Mouse (Mus musculus) cerebral cortex, adult 2 months (tissue): Measurements from ENCODE around the gene Ptk6.

ENCODE experiments used
- WGBS: fragments of 180-500 bp; shearing (Covaris S2); methylation state at CpG from one replicate; pipeline ENCODE4 v1.1.7; 2018; 5-methylcytosine and 5-hydroxymethylcytosine counted together

Ptk6 gene

GRCm38 (mm10) chr2:181166469-181166868, 36.1 kb downstream of the Ptk6 start:
- WGBS: 89% methylated on average over 5 of the region's 5 CpGs

- WGBS: 24% methylated on average over 4 of the region's 4 CpGs
Measured at GRCm38 (mm10) chr2:181160821-181161220, 41.8 kb downstream of the Ptk6 start.

- WGBS: 7% methylated on average over 2 of the region's 2 CpGs
Measured at GRCm38 (mm10) chr2:181159771-181160170, 42.8 kb downstream of the Ptk6 start.

GRCm38 (mm10) chr2:181159091-181159514, 43.5 kb downstream of the Ptk6 start:
- 18% methylated on average over 7 of the region's 7 CpGs for WGBS

- WGBS: 69% methylated on average over 2 of the region's 2 CpGs
Measured at GRCm38 (mm10) chr2:181158471-181158870, 44.1 kb downstream of the Ptk6 start.

- WGBS: 49% methylated on average over 6 of the region's 6 CpGs
Measured at GRCm38 (mm10) chr2:181157716-181158302, 44.8 kb downstream of the Ptk6 start.

- 65% methylated on average over 4 of the region's 4 CpGs for WGBS
Measured at GRCm38 (mm10) chr2:181157180-181157579, 45.4 kb downstream of the Ptk6 start.

- WGBS: 3% methylated on average over 55 of the region's 55 CpGs
Measured at GRCm38 (mm10) chr2:181156248-181157121, 46.1 kb downstream of the Ptk6 start, which contains the start of gene Eef1a2. Eef1a2 (minus strand) TSS chr2:181157014.

GRCm38 (mm10) chr2:181155801-181156200, 46.8 kb downstream of the Ptk6 start:
- 15% methylated on average over 4 of the region's 4 CpGs for WGBS

GRCm38 (mm10) chr2:181154831-181155415, 47.7 kb downstream of the Ptk6 start:
- 50% methylated on average over 8 of the region's 8 CpGs for WGBS

GRCm38 (mm10) chr2:181154361-181154760, 48.2 kb downstream of the Ptk6 start:
- 46% methylated on average over 3 of the region's 3 CpGs for WGBS

GRCm38 (mm10) chr2:181153837-181154236, 48.8 kb downstream of the Ptk6 start:
- WGBS: 15% methylated on average over 1 of the region's 1 CpGs

- 52% methylated on average over 1 of the region's 1 CpGs for WGBS
Measured at GRCm38 (mm10) chr2:181153131-181153530, 49.5 kb downstream of the Ptk6 start.

- WGBS: 52% methylated on average over 17 of the region's 17 CpGs
Measured at GRCm38 (mm10) chr2:181152701-181153100, 49.9 kb downstream of the Ptk6 start.

GRCm38 (mm10) chr2:181150281-181150680, 52.3 kb downstream of the Ptk6 start:
- 45% methylated on average over 6 of the region's 6 CpGs for WGBS

- WGBS: 13% methylated on average over 31 of the region's 31 CpGs
Measured at GRCm38 (mm10) chr2:181148318-181148955, 54.2 kb downstream of the Ptk6 start.

- 4% methylated on average over 51 of the region's 61 CpGs for whole genome bisulfite sequencing
Measured at GRCm38 (mm10) chr2:181147546-181148317, 54.9 kb downstream of the Ptk6 start.

- WGBS: 37% methylated on average over 4 of the region's 4 CpGs
Measured at GRCm38 (mm10) chr2:181146976-181147545, 55.5 kb downstream of the Ptk6 start.

- 79% methylated on average over 2 of the region's 2 CpGs for WGBS
Measured at GRCm38 (mm10) chr2:181144675-181145074, 57.9 kb downstream of the Ptk6 start.
